Comparison of ENCODE assay signal across 11 mouse cellular contexts in genomic region chr14:122684250-122684649, GRCm38 (mm10).
DNase-seq lines count a peak whose midpoint lies in the region; TF ChIP-seq lines count a peak whose summit lies in the region.
"Had no signal": no experiment of that assay in that cellular context is flagged by ENCODE, and none has a peak within 500 bp of the region (broad histone marks: within the 10 kb centered on the region; RNA-seq: fewer than 3 reads in every experiment).

No protein-coding gene starts in this region.

- no peaks in the 10 kb centered on the region for H3K27me3 ChIP-seq in limb, embryonic 10.5 days (ENCODE audit: low read depth, poor library complexity, severe bottlenecking)
- no peaks in the 10 kb centered on the region for H3K27me3 ChIP-seq in kidney, adult 2 months (replicated peaks; ENCODE audit: control insufficient read depth, insufficient read depth, low read length)
- H3K27me3 ChIP-seq: embryonic facial prominence, embryonic 13.5 days; heart, embryonic 15.5 days; liver, embryonic 15.5 days had no signal

- peaks cover 24% of the 10 kb centered on the region for H3K4me1 ChIP-seq in limb, embryonic 10.5 days
- H3K4me1 ChIP-seq in kidney, adult 2 months (ENCODE audit: control insufficient read depth, insufficient read depth, low read length): no peaks in the 10 kb centered on the region
- H3K4me1 ChIP-seq: liver, embryonic 15.5 days had no signal

- peak overlapping the region; percentile 34; the same call in 1 of the 2 replicates for H3K27ac ChIP-seq in limb, embryonic 10.5 days
- no peak overlapping the region for H3K27ac ChIP-seq in kidney, adult 2 months (ENCODE audit: insufficient read depth, low read depth, low read length)
- H3K27ac ChIP-seq: embryonic facial prominence, embryonic 13.5 days; heart, embryonic 15.5 days; liver, embryonic 15.5 days had no signal

- 86% methylated on average over 4 of the region's 4 CpGs for WGBS in limb, embryonic 10.5 days
- WGBS in kidney, adult 2 months: 88% methylated on average over 4 of the region's 4 CpGs

- no peak for TF ChIP-seq CTCF in kidney, adult 2 months (conservative IDR thresholded peaks at IDR 0.05; ENCODE audit: insufficient read depth, insufficient read length, low read depth, low read length)

- intact Hi-C loops in left cerebral cortex, postnatal 4 days (cut with DNase I): no loop called here
- intact Hi-C loops in heart, postnatal 14 days (cut with DNase I): no loop called here

- H3K9me3 ChIP-seq in limb, embryonic 10.5 days (replicated peaks): no peaks in the 10 kb centered on the region
- H3K9me3 ChIP-seq: embryonic facial prominence, embryonic 13.5 days; heart, embryonic 15.5 days; liver, embryonic 15.5 days had no signal

- H3K4me3 ChIP-seq in limb, embryonic 10.5 days: no peak overlapping the region
- H3K4me3 ChIP-seq in kidney, adult 2 months (ENCODE audit: insufficient read depth, low read depth, low read length): no peak overlapping the region
- H3K4me3 ChIP-seq: embryonic facial prominence, embryonic 13.5 days; heart, embryonic 15.5 days; liver, embryonic 15.5 days had no signal

- no peaks in the 10 kb centered on the region for H3K36me3 ChIP-seq in limb, embryonic 10.5 days
- H3K36me3 ChIP-seq in kidney, adult 2 months (ENCODE audit: control insufficient read depth, insufficient read depth, low read length): no peaks in the 10 kb centered on the region; the same call in 1 of the 2 replicates
- H3K36me3 ChIP-seq: embryonic facial prominence, embryonic 13.5 days; heart, embryonic 15.5 days; liver, embryonic 15.5 days had no signal

- DNase-seq in left cerebral cortex, postnatal 4 days: peak; percentile 52
- DNase-seq in left cerebral cortex, adult 11 months (ENCODE audit: low spot score): no peak
- peak; percentile 66 to 72 for DNase-seq in cerebellum, postnatal 14 days
- DNase-seq in limb, embryonic 10.5 days (ENCODE audit: low spot score): no peak
- DNase-seq in retina, postnatal 7 days (ENCODE audit: low read depth, low spot score): peak; percentile 25
- DNase-seq in spleen, adult 18-20 months: no peak
- no peak for DNase-seq in heart, postnatal 14 days
- DNase-seq in kidney, adult 2 months: no peak

- no peak for TF ChIP-seq POLR2A in kidney, adult 2 months (IDR thresholded peaks at IDR 0.05; ENCODE audit: low read depth, low read length)

Comparison
In these comparisons a context has a peak if more than half of its experiments do, and no peak if none do; other contexts are left out.
1. DNase-seq: peak in left cerebral cortex, postnatal 4 days (single experiment), cerebellum, postnatal 14 days (2 of 2) and retina, postnatal 7 days (single experiment); none in left cerebral cortex, adult 11 months (single experiment), limb, embryonic 10.5 days (single experiment), spleen, adult 18-20 months (0 of 2), heart, postnatal 14 days (0 of 2) and kidney, adult 2 months (single experiment).